Mouse (Mus musculus) adrenal gland, adult 10 weeks (tissue): ENCODE data around the gene Tomm40. TPM values are rescaled to one million over a fixed set of nuclear protein-coding genes. Genes with fewer than 3 reads are reported as not detected.

ENCODE experiments used
- polyA plus RNA-seq: library from polyadenylated mRNA; stranded (reverse); fragments of 350-450 nt; fragmentation: Illumina TruSeq; extraction: RNeasy Lipid Tissue Mini Kit (QIAGEN cat#74804); gene quantifications from one replicate; pipeline ENCODE4 v1.2.3, GENCODE M21; 2014; ENCODE audit warnings: low read depth, low replicate concordance

Gene Tomm40
- polyA plus RNA-seq, result 0.82 TPM

GRCm38 (mm10) chr7:19715239-19716054, at the start of gene Tomm40:
TSS of gene Tomm40 (minus strand) at chr7:19715438.

GRCm38 (mm10) chr7:19750217-19751069, 35.2 kb upstream of the Tomm40 start, which contains the start of gene Nectin2:
TSS of gene Nectin2 (minus strand) at chr7:19750483.

GRCm38 (mm10) chr7:19698907-19699826, 16.1 kb downstream of the Tomm40 start, which contains the start of gene Apoe:
TSS of gene Apoe (minus strand) at chr7:19699188.

GRCm38 (mm10) chr7:19691873-19692865, 23.1 kb downstream of the Tomm40 start, which contains the start of gene Apoc1:
TSS of gene Apoc1 (minus strand) at chr7:19692660.

GRCm38 (mm10) chr7:19681202-19681694, 34.0 kb downstream of the Tomm40 start, which contains the start of the genes Gm44805 and Apoc4:
TSS of gene Gm44805 (minus strand) at chr7:19681423.
TSS of gene Apoc4 (minus strand) at chr7:19681479.

GRCm38 (mm10) chr7:19677872-19678271, 37.4 kb downstream of the Tomm40 start, which contains the start of gene Apoc2:
TSS of gene Apoc2 (minus strand) at chr7:19677941.

GRCm38 (mm10) chr7:19664955-19665841, 50.0 kb downstream of the Tomm40 start, which contains the start of gene Clptm1:
TSS of gene Clptm1 (minus strand) at chr7:19665033.

Other genes with a start within 250 kb of the Tomm40 start
- 9.3 TPM for gene Bloc1s3, start 207.1 kb downstream of the Tomm40 start, polyA plus RNA-seq
- not detected for gene Trappc6a, start 207.0 kb downstream of the Tomm40 start, polyA plus RNA-seq
- gene Nkpd1, start 197.6 kb downstream of the Tomm40 start, polyA plus RNA-seq, result not detected
- gene Ppp1r37, start 152.4 kb downstream of the Tomm40 start, polyA plus RNA-seq, result 0.47 TPM
- not detected for gene Zfp296, start 138.2 kb downstream of the Tomm40 start, polyA plus RNA-seq
- 17.8 TPM for gene Gemin7, start 137.8 kb downstream of the Tomm40 start, polyA plus RNA-seq
- gene Clasrp, start 111.0 kb downstream of the Tomm40 start, polyA plus RNA-seq, result 1.2 TPM
- gene Relb, start 86.0 kb downstream of the Tomm40 start, polyA plus RNA-seq, result 0.87 TPM
- 30.7 TPM for gene Clptm1, start 50.4 kb downstream of the Tomm40 start, polyA plus RNA-seq
- gene Apoc2, start 37.5 kb downstream of the Tomm40 start, polyA plus RNA-seq, result not detected
- gene Gm44805, start 34.0 kb downstream of the Tomm40 start, polyA plus RNA-seq, result not detected
- 2.9 TPM for gene Apoc4, start 34.0 kb downstream of the Tomm40 start, polyA plus RNA-seq
- 25.6 TPM for gene Apoc1, start 22.8 kb downstream of the Tomm40 start, polyA plus RNA-seq
- gene Apoe, start 16.2 kb downstream of the Tomm40 start, polyA plus RNA-seq, result 11.9 TPM
- gene Nectin2, start 35.0 kb upstream of the Tomm40 start, polyA plus RNA-seq, result 6.1 TPM
- gene Bcam, start 55.6 kb upstream of the Tomm40 start, polyA plus RNA-seq, result not detected
- gene Cblc, start 81.4 kb upstream of the Tomm40 start, polyA plus RNA-seq, result not detected
- not detected for gene Bcl3, start 107.3 kb upstream of the Tomm40 start, polyA plus RNA-seq
- gene Gm19345, start 136.6 kb upstream of the Tomm40 start, polyA plus RNA-seq, result not detected
- gene Ceacam16, start 145.9 kb upstream of the Tomm40 start, polyA plus RNA-seq, result not detected
- gene Ceacam19, start 172.5 kb upstream of the Tomm40 start, polyA plus RNA-seq, result not detected
- gene Pvr, start 205.7 kb upstream of the Tomm40 start, polyA plus RNA-seq, result 41.5 TPM
- gene Igsf23, start 235.3 kb upstream of the Tomm40 start, polyA plus RNA-seq, result not detected
- not detected for gene Ceacam20, start 250.0 kb upstream of the Tomm40 start, polyA plus RNA-seq